Mouse (Mus musculus): ENCODE measurements at regions not wholly inside any gene's neighbourhood (a gene's known extent, or its start where the extent isn't known, plus 50 kb on each side); places are given as distances from the start of the nearest gene placed in this dataset.

- H3K4me1 ChIP-seq (ENCODE audit: control insufficient read depth, insufficient read depth, low read length): no peaks in the 10 kb centered on the region
- TF ChIP-seq CTCF (IDR thresholded peaks at IDR 0.05; ENCODE audit: extremely low read depth, insufficient read depth, low read length): no peak
- TF ChIP-seq POLR2A (IDR thresholded peaks at IDR 0.05; ENCODE audit: extremely low read depth, insufficient read depth, low read length): no peak
- no peak overlapping the region for H3K27ac ChIP-seq (ENCODE audit: insufficient read depth, low read length)
- no peak overlapping the region for H3K4me3 ChIP-seq (ENCODE audit: insufficient read depth, low read length)
Observed at GRCm38 (mm10) chr9:5424236-5424635, 79.0 kb downstream of the Casp12 start.

- no peak overlapping the region for H3K4me3 ChIP-seq (ENCODE audit: insufficient read depth, low read length)
- no peak for TF ChIP-seq CTCF (IDR thresholded peaks at IDR 0.05; ENCODE audit: extremely low read depth, insufficient read depth, low read length)
- TF ChIP-seq POLR2A (IDR thresholded peaks at IDR 0.05; ENCODE audit: extremely low read depth, insufficient read depth, low read length): no peak
- H3K27ac ChIP-seq (ENCODE audit: insufficient read depth, low read length): no peak overlapping the region
- no peaks in the 10 kb centered on the region for H3K4me1 ChIP-seq (ENCODE audit: control insufficient read depth, insufficient read depth, low read length)
Observed at GRCm38 (mm10) chr9:5448180-5448579, 103.0 kb downstream of the Casp12 start.

- TF ChIP-seq CTCF (IDR thresholded peaks at IDR 0.05; ENCODE audit: extremely low read depth, insufficient read depth, low read length): no peak
- no peak for TF ChIP-seq POLR2A (IDR thresholded peaks at IDR 0.05; ENCODE audit: extremely low read depth, insufficient read depth, low read length)
- no peak overlapping the region for H3K4me3 ChIP-seq (ENCODE audit: insufficient read depth, low read length)
- H3K27ac ChIP-seq (ENCODE audit: insufficient read depth, low read length): no peak overlapping the region
- H3K4me1 ChIP-seq (ENCODE audit: control insufficient read depth, insufficient read depth, low read length): no peaks in the 10 kb centered on the region
Observed at GRCm38 (mm10) chr9:5456606-5457005, 111.4 kb downstream of the Casp12 start.

GRCm38 (mm10) chr9:5472012-5472411 lies 126.8 kb downstream of the Casp12 start:
- H3K27ac ChIP-seq (ENCODE audit: insufficient read depth, low read length): no peak overlapping the region
- TF ChIP-seq CTCF (IDR thresholded peaks at IDR 0.05; ENCODE audit: extremely low read depth, insufficient read depth, low read length) (no peak), POLR2A (IDR thresholded peaks at IDR 0.05; ENCODE audit: extremely low read depth, insufficient read depth, low read length) (no peak)

GRCm38 (mm10) chr9:5474271-5474670 lies 129.0 kb downstream of the Casp12 start:
- TF ChIP-seq POLR2A (IDR thresholded peaks at IDR 0.05; ENCODE audit: extremely low read depth, insufficient read depth, low read length) (no peak), CTCF (IDR thresholded peaks at IDR 0.05; ENCODE audit: extremely low read depth, insufficient read depth, low read length) (no peak)
- Histone ChIP-seq H3K27ac (ENCODE audit: insufficient read depth, low read length) (no peak overlapping the region), H3K4me1 (ENCODE audit: control insufficient read depth, insufficient read depth, low read length) (no peaks in the 10 kb centered on the region), H3K4me3 (ENCODE audit: insufficient read depth, low read length) (no peak overlapping the region)

More at GRCm38 (mm10) chr9:5472012-5472411, 126.8 kb downstream of the Casp12 start:
- no peaks in the 10 kb centered on the region for H3K4me1 ChIP-seq (ENCODE audit: control insufficient read depth, insufficient read depth, low read length)
- H3K4me3 ChIP-seq (ENCODE audit: insufficient read depth, low read length): no peak overlapping the region

GRCm38 (mm10) chr9:5485258-5485657 lies 140.0 kb downstream of the Casp12 start:
- Histone ChIP-seq H3K4me3 (ENCODE audit: insufficient read depth, low read length) (no peak overlapping the region), H3K27ac (ENCODE audit: insufficient read depth, low read length) (no peak overlapping the region), H3K4me1 (ENCODE audit: control insufficient read depth, insufficient read depth, low read length) (no peaks in the 10 kb centered on the region)
- TF ChIP-seq POLR2A (IDR thresholded peaks at IDR 0.05; ENCODE audit: extremely low read depth, insufficient read depth, low read length) (no peak), CTCF (IDR thresholded peaks at IDR 0.05; ENCODE audit: extremely low read depth, insufficient read depth, low read length) (no peak)

GRCm38 (mm10) chr9:5496837-5497236 lies 151.6 kb downstream of the Casp12 start:
- TF ChIP-seq CTCF (IDR thresholded peaks at IDR 0.05; ENCODE audit: extremely low read depth, insufficient read depth, low read length) (no peak), POLR2A (IDR thresholded peaks at IDR 0.05; ENCODE audit: extremely low read depth, insufficient read depth, low read length) (no peak)
- no peak overlapping the region for H3K27ac ChIP-seq (ENCODE audit: insufficient read depth, low read length)
- no peak overlapping the region for H3K4me3 ChIP-seq (ENCODE audit: insufficient read depth, low read length)
- no peaks in the 10 kb centered on the region for H3K4me1 ChIP-seq (ENCODE audit: control insufficient read depth, insufficient read depth, low read length)

- no peak for TF ChIP-seq CTCF (IDR thresholded peaks at IDR 0.05; ENCODE audit: extremely low read depth, insufficient read depth, low read length)
- no peak for TF ChIP-seq POLR2A (IDR thresholded peaks at IDR 0.05; ENCODE audit: extremely low read depth, insufficient read depth, low read length)
- no peak overlapping the region for H3K4me3 ChIP-seq (ENCODE audit: insufficient read depth, low read length)
- H3K4me1 ChIP-seq (ENCODE audit: control insufficient read depth, insufficient read depth, low read length): no peaks in the 10 kb centered on the region
- no peak overlapping the region for H3K27ac ChIP-seq (ENCODE audit: insufficient read depth, low read length)
Observed at GRCm38 (mm10) chr9:5498306-5498705, 153.1 kb downstream of the Casp12 start.

- TF ChIP-seq POLR2A (IDR thresholded peaks at IDR 0.05; ENCODE audit: extremely low read depth, insufficient read depth, low read length): no peak
- TF ChIP-seq CTCF (IDR thresholded peaks at IDR 0.05; ENCODE audit: extremely low read depth, insufficient read depth, low read length): no peak
- no peak overlapping the region for H3K27ac ChIP-seq (ENCODE audit: insufficient read depth, low read length)
- no peaks in the 10 kb centered on the region for H3K4me1 ChIP-seq (ENCODE audit: control insufficient read depth, insufficient read depth, low read length)
- no peak overlapping the region for H3K4me3 ChIP-seq (ENCODE audit: insufficient read depth, low read length)
Observed at GRCm38 (mm10) chr9:5525762-5526360, 180.6 kb downstream of the Casp12 start.

- H3K27ac ChIP-seq (ENCODE audit: insufficient read depth, low read length): no peak overlapping the region
- H3K4me1 ChIP-seq (ENCODE audit: control insufficient read depth, insufficient read depth, low read length): no peaks in the 10 kb centered on the region
- no peak overlapping the region for H3K4me3 ChIP-seq (ENCODE audit: insufficient read depth, low read length)
- TF ChIP-seq CTCF (IDR thresholded peaks at IDR 0.05; ENCODE audit: extremely low read depth, insufficient read depth, low read length) (no peak), POLR2A (IDR thresholded peaks at IDR 0.05; ENCODE audit: extremely low read depth, insufficient read depth, low read length) (no peak)
Observed at GRCm38 (mm10) chr9:5542604-5543003, 197.4 kb downstream of the Casp12 start.

Data from cortical plate, adult 2 months (tissue).